Mouse (Mus musculus): ENCODE data around the gene Cryzl1. TPM values are rescaled to one million over a fixed set of nuclear protein-coding genes. Genes with fewer than 3 reads are reported as not detected.
A peak's percentile ranks its signal among the peaks of the same experiment; 100 is the strongest.

The Cryzl1 gene
- polyA plus RNA-seq, 1 experiment from 2014 or later: 31.5 TPM

DNA sequence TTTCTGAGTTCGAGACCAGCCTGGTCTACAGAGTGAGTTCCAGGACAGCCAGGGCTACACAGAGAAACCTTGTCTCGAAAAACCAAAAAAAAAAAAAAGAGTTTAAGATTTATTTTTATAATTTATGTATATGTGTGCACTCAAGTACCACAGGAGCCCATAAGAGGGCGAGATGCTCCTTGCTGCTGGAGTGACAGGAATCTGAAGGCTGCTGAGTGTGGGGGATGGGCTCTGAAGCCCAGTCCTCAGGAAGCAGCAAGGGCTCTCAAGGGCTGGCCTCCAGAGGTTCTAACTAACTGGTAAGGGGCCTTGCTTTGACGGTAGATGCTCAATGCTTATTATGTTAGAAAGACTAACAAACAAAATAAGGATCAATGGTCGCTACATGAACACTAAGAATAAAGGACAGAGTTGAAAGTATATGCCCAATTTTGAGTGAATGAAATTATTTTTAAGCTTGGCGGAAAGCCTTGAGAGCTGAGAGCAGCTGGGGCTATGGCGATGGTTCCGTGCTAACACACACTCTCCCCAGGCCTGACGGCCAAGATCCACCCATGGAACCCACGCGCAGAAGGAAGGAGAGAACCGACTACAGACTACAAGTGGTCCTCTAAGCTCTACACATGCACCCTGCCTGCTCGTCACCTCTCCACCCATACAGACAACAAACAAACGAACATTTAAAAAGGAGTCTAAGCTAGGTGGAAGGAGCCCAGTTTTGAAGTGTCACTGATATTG, 24.0 kb downstream of the Cryzl1 start:
- H3K9me3 ChIP-seq (replicated peaks; ENCODE audit: control insufficient read depth, low read length): no peaks in the 10 kb centered on the region
- no peak overlapping the region for H3K4me2 ChIP-seq (ENCODE audit: low read depth, low read length)
- H3K4me3 ChIP-seq (ENCODE audit: low read depth, low read length): no peak overlapping the region
- peaks cover 20% of the 10 kb centered on the region for H3K36me3 ChIP-seq (ENCODE audit: control insufficient read depth, insufficient read depth)
- no peak for ATAC-seq (ENCODE audit: low read depth)
- H3K27me3 ChIP-seq (ENCODE audit: control insufficient read depth, insufficient read depth, low read depth, low read length): no peaks in the 10 kb centered on the region
- 82% methylated on average over 14 of the region's 14 CpGs for WGBS (ENCODE audit: insufficient replicate concordance)
- H3K27ac ChIP-seq (ENCODE audit: low read length): no peak overlapping the region
- H3K4me1 ChIP-seq (ENCODE audit: control insufficient read depth, low read depth, low read length): peaks cover 2% of the 10 kb centered on the region; the same call in 1 of the 2 replicates
- H3K9ac ChIP-seq (ENCODE audit: low read depth, low read length): no peak overlapping the region

DNA sequence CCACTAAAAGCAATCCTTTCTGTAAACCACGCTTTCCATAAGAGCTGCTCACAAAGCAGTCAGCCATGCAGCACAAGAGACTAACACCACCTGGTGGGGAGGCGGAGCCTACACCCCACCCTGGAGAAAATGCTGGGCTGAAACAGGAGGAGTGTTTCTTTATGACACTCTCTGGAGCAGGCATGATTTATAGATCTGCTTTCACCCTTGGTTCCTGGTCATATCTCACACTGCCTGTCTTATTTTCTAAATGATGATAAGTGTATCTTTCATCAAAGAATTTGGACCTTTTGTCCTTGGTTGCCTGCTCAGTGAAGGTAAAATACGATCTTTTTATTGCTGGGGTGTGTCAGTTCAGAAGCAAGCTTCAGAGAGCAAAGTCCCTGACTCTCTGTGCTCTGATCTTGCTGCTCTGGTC, 26.0 kb downstream of the Cryzl1 start:
- Histone ChIP-seq H3K4me3 (ENCODE audit: low read depth, low read length) (no peak overlapping the region), H3K36me3 (ENCODE audit: control insufficient read depth, insufficient read depth) (peaks cover 27% of the 10 kb centered on the region)
- ATAC-seq (ENCODE audit: low read depth): no peak

GRCm38 (mm10) chr16:91701908-91702307, 26.9 kb downstream of the Cryzl1 start:
- no peaks in the 10 kb centered on the region for H3K27me3 ChIP-seq (ENCODE audit: control insufficient read depth, insufficient read depth, low read depth, low read length)
- no peak for ATAC-seq (ENCODE audit: low read depth)
- H3K9ac ChIP-seq (ENCODE audit: low read depth, low read length): no peak overlapping the region
- no peaks in the 10 kb centered on the region for H3K9me3 ChIP-seq (replicated peaks; ENCODE audit: control insufficient read depth, low read length)
- WGBS (ENCODE audit: insufficient replicate concordance): 85% methylated on average over 13 of the region's 13 CpGs
- H3K36me3 ChIP-seq (ENCODE audit: control insufficient read depth, insufficient read depth): peaks cover 28% of the 10 kb centered on the region
- no peak overlapping the region for H3K4me3 ChIP-seq (ENCODE audit: low read depth, low read length)
- no peak overlapping the region for H3K27ac ChIP-seq (ENCODE audit: low read length)
- peaks cover 2% of the 10 kb centered on the region; the same call in 1 of the 2 replicates for H3K4me1 ChIP-seq (ENCODE audit: control insufficient read depth, low read depth, low read length)
- no peak overlapping the region for H3K4me2 ChIP-seq (ENCODE audit: low read depth, low read length)

More for the DNA sequence above, 26.0 kb downstream of the Cryzl1 start:
- no peaks in the 10 kb centered on the region for H3K27me3 ChIP-seq (ENCODE audit: control insufficient read depth, insufficient read depth, low read depth, low read length)
- no peak overlapping the region for H3K9ac ChIP-seq (ENCODE audit: low read depth, low read length)
- no peaks in the 10 kb centered on the region for H3K9me3 ChIP-seq (replicated peaks; ENCODE audit: control insufficient read depth, low read length)
- H3K27ac ChIP-seq (ENCODE audit: low read length): no peak overlapping the region
- H3K4me2 ChIP-seq (ENCODE audit: low read depth, low read length): no peak overlapping the region
- peaks cover 2% of the 10 kb centered on the region; the same call in 1 of the 2 replicates for H3K4me1 ChIP-seq (ENCODE audit: control insufficient read depth, low read depth, low read length)
- WGBS (ENCODE audit: insufficient replicate concordance): 59% methylated on average over 3 of the region's 3 CpGs

GRCm38 (mm10) chr16:91698995-91699394, 29.8 kb downstream of the Cryzl1 start:
- 74% methylated on average over 1 of the region's 1 CpGs for WGBS (ENCODE audit: insufficient replicate concordance)
- Histone ChIP-seq H3K4me1 (ENCODE audit: control insufficient read depth, low read depth, low read length) (peaks cover 7% of the 10 kb centered on the region), H3K36me3 (ENCODE audit: control insufficient read depth, insufficient read depth) (peaks cover 21% of the 10 kb centered on the region), H3K27ac (ENCODE audit: low read length) (no peak overlapping the region), H3K9ac (ENCODE audit: low read depth, low read length) (no peak overlapping the region), H3K27me3 (ENCODE audit: control insufficient read depth, insufficient read depth, low read depth, low read length) (no peaks in the 10 kb centered on the region), H3K9me3 (replicated peaks; ENCODE audit: control insufficient read depth, low read length) (no peaks in the 10 kb centered on the region), H3K4me3 (ENCODE audit: low read depth, low read length) (no peak overlapping the region), H3K4me2 (ENCODE audit: low read depth, low read length) (no peak overlapping the region)
- ATAC-seq (ENCODE audit: low read depth): no peak

DNA sequence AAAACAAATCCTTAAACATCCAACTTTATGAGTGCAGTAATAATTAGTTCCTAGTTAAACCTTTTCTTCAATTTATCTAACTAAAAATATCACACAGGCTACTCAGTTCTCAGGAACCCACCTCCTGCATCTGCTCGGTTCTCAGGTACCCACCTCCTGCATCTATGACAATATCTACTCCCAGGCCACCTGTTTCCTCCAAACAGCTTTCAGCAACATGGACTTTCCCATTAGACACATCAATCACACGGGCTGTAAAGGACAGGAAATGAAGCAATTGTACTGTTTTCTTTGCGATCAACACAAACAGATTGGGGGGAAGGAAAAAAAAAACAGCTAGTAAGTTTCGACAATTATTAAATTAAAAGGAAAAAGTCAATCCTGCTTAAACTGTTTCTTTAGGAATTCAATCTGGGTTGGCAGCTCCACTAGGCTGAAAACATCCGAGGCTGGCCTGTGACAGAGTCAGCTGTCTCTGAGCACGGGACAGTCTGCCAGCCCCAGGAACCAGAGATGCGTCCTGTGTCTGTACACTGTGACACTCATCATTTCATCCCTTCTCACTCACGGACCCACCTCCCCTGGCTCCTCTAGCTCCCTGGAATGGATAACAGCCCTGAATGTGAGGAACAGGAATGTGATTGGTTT, 33.5 kb downstream of the Cryzl1 start:
- ATAC-seq (ENCODE audit: low read depth): no peak
- H3K4me2 ChIP-seq (ENCODE audit: low read depth, low read length): no peak overlapping the region
- H3K9me3 ChIP-seq (replicated peaks; ENCODE audit: control insufficient read depth, low read length): no peaks in the 10 kb centered on the region
- H3K27ac ChIP-seq (ENCODE audit: low read length): no peak overlapping the region
- peaks cover 22% of the 10 kb centered on the region for H3K36me3 ChIP-seq (ENCODE audit: control insufficient read depth, insufficient read depth)
- no peak overlapping the region for H3K9ac ChIP-seq (ENCODE audit: low read depth, low read length)
- H3K4me3 ChIP-seq (ENCODE audit: low read depth, low read length): no peak overlapping the region
- 39% methylated on average over 8 of the region's 8 CpGs for WGBS (ENCODE audit: insufficient replicate concordance)
- H3K27me3 ChIP-seq (ENCODE audit: control insufficient read depth, insufficient read depth, low read depth, low read length): no peaks in the 10 kb centered on the region
- peaks cover 9% of the 10 kb centered on the region for H3K4me1 ChIP-seq (ENCODE audit: control insufficient read depth, low read depth, low read length)

GRCm38 (mm10) chr16:91694455-91695084, 34.2 kb downstream of the Cryzl1 start:
- H3K4me2 ChIP-seq (ENCODE audit: low read depth, low read length): no peak overlapping the region

GRCm38 (mm10) chr16:91689791-91690190, 39.0 kb downstream of the Cryzl1 start:
- WGBS (ENCODE audit: insufficient replicate concordance): 14% methylated on average over 7 of the region's 7 CpGs
- peak overlapping the region; percentile 48 for H3K4me3 ChIP-seq (ENCODE audit: low read depth, low read length)
- peak overlapping the region; percentile 95 for H3K4me2 ChIP-seq (ENCODE audit: low read depth, low read length)
- H3K27ac ChIP-seq (ENCODE audit: low read length): peak overlapping the region; percentile 80
- H3K4me1 ChIP-seq (ENCODE audit: control insufficient read depth, low read depth, low read length): peaks cover 34% of the 10 kb centered on the region
- H3K36me3 ChIP-seq (ENCODE audit: control insufficient read depth, insufficient read depth): peaks cover 15% of the 10 kb centered on the region
- H3K9me3 ChIP-seq (replicated peaks; ENCODE audit: control insufficient read depth, low read length): no peaks in the 10 kb centered on the region
- peak overlapping the region; percentile 54 for H3K9ac ChIP-seq (ENCODE audit: low read depth, low read length)
- H3K27me3 ChIP-seq (ENCODE audit: control insufficient read depth, insufficient read depth, low read depth, low read length): no peaks in the 10 kb centered on the region
- ATAC-seq (ENCODE audit: low read depth): peak; percentile 10

More at GRCm38 (mm10) chr16:91694455-91695084, 34.2 kb downstream of the Cryzl1 start:
- H3K4me3 ChIP-seq (ENCODE audit: low read depth, low read length): no peak overlapping the region
- ATAC-seq (ENCODE audit: low read depth): peak; percentile 77
- H3K27me3 ChIP-seq (ENCODE audit: control insufficient read depth, insufficient read depth, low read depth, low read length): no peaks in the 10 kb centered on the region
- peaks cover 15% of the 10 kb centered on the region for H3K4me1 ChIP-seq (ENCODE audit: control insufficient read depth, low read depth, low read length)
- 27% methylated on average over 14 of the region's 14 CpGs for WGBS (ENCODE audit: insufficient replicate concordance)
- H3K27ac ChIP-seq (ENCODE audit: low read length): no peak overlapping the region
- H3K9ac ChIP-seq (ENCODE audit: low read depth, low read length): no peak overlapping the region
- H3K36me3 ChIP-seq (ENCODE audit: control insufficient read depth, insufficient read depth): peaks cover 22% of the 10 kb centered on the region
- no peaks in the 10 kb centered on the region for H3K9me3 ChIP-seq (replicated peaks; ENCODE audit: control insufficient read depth, low read length)

GRCm38 (mm10) chr16:91688619-91689334, 40.0 kb downstream of the Cryzl1 start, which contains the start of gene Donson:
Donson (minus strand) TSS chr16:91688770.
- WGBS (ENCODE audit: insufficient replicate concordance): under 1% methylated on average over 68 of the region's 71 CpGs
- Histone ChIP-seq H3K4me2 (ENCODE audit: low read depth, low read length) (peak within 1 kb of the TSS; percentile 95), H3K4me1 (ENCODE audit: control insufficient read depth, low read depth, low read length) (peaks cover 33% of the 10 kb centered on the region), H3K9ac (ENCODE audit: low read depth, low read length) (peak within 1 kb of the TSS; percentile 99), H3K4me3 (ENCODE audit: low read depth, low read length) (peak within 1 kb of the TSS; percentile 100), H3K27ac (ENCODE audit: low read length) (peak within 1 kb of the TSS; percentile 95), H3K36me3 (ENCODE audit: control insufficient read depth, insufficient read depth) (peaks cover 22% of the 10 kb centered on the region), H3K27me3 (ENCODE audit: control insufficient read depth, insufficient read depth, low read depth, low read length) (no peaks in the 10 kb centered on the region), H3K9me3 (replicated peaks; ENCODE audit: control insufficient read depth, low read length) (no peaks in the 10 kb centered on the region)
- ATAC-seq (ENCODE audit: low read depth): peak; percentile 98

All from liver, embryonic 16.5 days (tissue).